Mouse (Mus musculus) urinary bladder, adult 18-20 months (tissue): ENCODE data around the gene Dph7.
A peak's percentile ranks its signal among the peaks of the same experiment; 100 is the strongest.
"Not testable (repeated sequence)": the region's sequence is repeated elsewhere in the genome, so short reads cannot be mapped to it uniquely, and the experiment has no call there.

Experiments
- DNase-seq, 2 experiments: peaks; one replicate each; pipeline ENCODE4 v3.0.0; 2022; ENCODE audit warnings: low spot score in 2 of 2, mixed read lengths in 2 of 2

Gene Dph7

DNA sequence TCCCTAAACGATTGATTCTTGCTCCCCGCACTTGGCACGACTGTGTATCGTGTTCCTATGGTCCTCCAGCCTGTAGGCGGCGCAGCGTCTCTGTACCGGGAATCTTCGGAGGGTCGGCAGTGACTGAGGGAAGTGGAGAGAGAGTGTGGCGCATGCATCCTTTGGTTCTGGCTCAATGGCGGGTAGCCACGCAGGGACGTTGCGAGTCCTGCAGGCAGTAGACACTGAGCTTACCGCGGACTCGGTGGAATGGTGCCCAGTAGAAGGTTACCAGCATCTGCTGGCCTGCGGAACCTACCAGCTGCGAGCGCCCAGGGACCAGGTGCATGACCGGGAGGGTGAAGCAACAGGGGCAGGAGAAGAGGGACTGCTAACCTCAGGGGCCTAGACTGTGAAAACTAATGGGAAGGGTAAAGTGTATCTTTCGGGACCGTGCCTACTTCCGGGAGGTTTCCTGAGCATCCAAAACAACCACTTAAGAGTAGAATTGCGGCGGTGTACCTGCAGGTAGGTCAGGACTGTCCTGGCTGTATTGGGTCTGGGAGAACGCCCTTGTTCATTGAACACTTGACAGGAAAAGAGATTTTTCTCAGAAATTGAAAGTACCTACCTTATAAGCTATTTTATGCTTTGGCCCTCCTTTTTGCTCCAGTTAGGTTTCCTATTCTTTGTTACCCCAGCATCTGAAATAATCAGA, at the start of gene Dph7:
Gene Dph7, plus strand, starts transcription at position 97 of the 697 bp plus-strand sequence.
- peak; percentile 76 to 87 for DNase-seq

DNA sequence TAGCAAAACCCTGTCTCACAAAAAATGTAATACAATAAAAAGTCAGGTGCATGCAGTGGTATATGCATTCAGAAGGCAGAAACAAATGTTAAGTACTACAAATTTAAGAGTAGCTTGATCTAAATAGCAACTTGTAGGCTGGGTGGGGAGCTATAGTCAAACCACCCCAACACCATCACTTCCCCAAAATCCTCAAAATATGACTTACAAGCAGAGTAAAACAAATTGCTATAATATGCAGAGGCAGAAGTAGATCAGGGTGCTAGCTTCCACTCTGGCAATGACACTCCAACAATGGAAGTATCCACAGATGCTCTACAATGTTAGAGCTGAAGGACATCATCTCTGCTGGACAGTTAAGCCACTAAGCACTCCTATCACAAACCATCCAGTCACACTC, 49.6 kb upstream of the Dph7 start:
- no peak for DNase-seq

GRCm38 (mm10) chr2:24914762-24915161, 47.4 kb upstream of the Dph7 start:
- no peak for DNase-seq

DNA sequence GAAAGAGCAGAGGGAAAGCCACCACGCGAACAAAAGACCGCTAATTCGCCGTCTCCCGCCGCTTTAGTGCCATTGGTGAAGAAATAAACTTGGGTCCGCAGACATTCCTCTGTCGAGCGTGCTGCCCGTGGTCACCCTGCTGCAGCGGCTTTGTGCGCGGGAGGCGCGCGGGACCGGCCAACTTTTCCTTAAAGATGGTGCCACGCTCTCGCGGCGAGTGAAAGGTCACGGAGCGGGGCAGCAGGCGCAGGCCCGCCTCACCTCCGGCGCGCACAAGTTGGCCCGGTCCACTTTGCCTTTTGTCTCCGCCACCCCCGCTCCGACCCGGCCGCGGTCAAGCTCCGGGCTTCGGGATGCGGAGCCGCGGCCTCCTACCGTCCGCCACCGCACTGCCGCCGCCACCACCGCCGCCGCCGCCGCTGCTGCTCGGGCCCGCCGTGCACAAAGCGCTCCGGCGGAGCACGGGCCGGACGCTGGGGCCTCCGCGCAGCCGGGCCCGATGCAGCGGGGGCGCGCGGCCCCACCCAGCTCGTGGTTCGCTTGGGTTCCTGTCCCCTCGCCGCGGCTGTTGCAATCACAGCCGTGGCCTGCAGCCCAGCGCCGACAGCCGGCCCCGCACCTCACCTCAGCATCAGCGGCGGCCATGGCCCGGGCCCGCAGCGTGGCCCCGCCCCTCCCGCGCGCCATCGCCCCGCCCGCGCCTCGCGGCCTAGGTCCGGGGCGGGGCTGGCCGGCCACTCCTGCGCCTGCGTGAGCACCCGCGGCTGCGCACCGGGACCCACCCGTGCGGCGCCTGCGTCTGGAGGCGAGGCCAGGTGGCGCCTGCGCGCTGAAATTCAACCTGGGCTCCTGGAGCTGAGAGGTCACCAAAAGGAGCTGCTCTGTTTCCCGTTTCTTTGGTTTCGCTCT, 43.0 kb upstream of the Dph7 start, which contains the start of gene Ehmt1:
Gene Ehmt1, minus strand, starts transcription at position 685 of the 909 bp plus-strand sequence.
- peak; percentile 86 to 92 for DNase-seq

DNA sequence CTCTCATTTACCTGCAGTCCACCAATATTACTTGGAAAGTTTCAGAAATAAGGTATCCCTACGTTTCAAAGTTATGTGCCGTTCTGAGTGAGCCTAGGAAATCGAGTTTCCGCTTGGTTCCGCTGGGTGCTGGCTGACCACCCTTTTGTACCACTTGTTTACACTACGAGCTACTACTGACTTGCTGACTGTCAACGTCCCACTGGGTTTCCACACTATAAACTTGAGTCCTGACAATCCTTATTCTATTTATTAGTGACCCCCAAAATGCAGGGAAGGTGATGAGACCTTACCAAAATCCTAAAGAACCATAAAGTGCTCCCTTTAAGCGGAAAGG, 42.4 kb upstream of the Dph7 start:
- DNase-seq, result no peak

DNA sequence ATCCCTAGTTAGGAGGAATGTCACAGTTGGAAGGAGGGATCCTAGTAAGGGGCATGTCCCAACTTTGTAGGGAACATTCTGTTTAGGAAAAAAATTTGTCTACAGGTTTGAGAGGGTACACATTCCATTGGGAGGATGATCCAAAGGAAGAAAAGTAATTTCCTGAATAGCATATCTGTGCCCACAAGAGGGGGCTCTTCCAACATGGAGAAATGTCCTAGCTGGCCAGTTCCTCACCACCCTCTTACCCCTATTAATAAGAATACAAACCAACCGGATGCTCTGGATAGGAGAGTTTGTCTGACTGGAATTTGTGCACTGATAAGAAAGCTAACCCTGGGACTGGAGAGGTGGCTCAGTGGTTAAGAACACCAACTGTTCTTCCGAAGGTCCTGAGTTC, 38.6 kb upstream of the Dph7 start:
- no peak for DNase-seq

- no peak for DNase-seq
These were observed 36.9 kb upstream of the Dph7 start for GRCm38 (mm10) chr2:24925284-24925683.

- no peak for DNase-seq
These were observed 35.7 kb upstream of the Dph7 start for GRCm38 (mm10) chr2:24926345-24926964.

DNA sequence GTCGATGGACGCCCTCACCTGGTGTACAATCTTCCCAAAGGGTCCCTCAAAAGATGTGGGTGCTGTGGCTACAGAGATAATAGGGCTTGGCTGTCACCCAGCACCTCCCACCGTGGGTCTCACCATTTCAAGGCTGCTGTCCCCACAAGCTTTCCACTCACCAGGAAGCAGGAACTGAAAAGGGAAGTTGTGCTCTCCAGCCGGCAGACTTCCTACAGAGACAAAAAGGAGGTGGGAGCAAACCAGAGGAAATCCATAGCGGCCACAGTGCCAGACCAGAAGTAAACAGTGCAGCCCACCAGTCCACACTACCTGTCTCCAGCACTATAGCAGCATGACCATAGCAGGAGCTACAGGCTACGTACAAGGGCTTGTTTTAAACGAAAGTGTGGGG, 35.2 kb upstream of the Dph7 start:
- no peak for DNase-seq

- DNase-seq, result peak; percentile 35 to 72
These were observed 34.3 kb upstream of the Dph7 start for GRCm38 (mm10) chr2:24927810-24928479.

DNA sequence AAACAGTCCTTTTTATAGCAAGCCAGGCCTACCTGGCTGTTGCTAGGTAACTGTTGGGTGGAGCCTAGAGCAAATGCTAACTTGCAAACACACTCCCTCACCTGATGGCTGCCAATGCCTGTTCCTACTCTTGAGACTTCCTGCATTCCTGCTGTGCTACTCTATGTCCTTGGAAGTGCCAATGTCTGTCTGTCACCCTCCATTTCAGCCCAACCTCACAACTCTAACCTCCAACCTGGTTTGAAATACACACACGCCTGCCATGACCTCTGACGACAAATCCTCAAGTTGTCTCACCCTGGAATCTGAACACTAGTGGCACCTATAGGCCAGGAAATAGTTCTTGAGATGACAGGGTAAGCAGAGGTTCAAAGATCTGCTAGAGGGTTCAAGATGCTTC, 33.1 kb upstream of the Dph7 start:
- DNase-seq, result peak; percentile 23 to 25

DNA sequence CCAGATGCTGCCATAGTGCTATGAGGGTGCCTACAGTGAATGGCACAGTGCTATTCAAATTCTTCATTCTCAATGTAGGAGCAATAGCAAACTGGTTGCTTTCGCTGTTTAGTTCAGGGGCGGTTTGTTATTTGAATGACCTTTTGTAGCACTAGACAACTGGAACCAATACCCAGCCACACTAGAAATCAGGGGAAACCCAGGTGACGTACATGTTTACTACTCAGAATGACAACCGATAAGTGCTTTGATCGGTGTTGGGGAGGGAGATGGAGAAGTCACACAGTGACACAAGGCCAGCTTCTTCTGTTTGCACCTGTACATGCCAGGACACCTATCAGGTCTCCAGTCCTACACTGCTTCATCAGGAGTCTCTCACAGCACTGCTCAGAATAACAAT, 32.6 kb upstream of the Dph7 start:
- no peak for DNase-seq

DNA sequence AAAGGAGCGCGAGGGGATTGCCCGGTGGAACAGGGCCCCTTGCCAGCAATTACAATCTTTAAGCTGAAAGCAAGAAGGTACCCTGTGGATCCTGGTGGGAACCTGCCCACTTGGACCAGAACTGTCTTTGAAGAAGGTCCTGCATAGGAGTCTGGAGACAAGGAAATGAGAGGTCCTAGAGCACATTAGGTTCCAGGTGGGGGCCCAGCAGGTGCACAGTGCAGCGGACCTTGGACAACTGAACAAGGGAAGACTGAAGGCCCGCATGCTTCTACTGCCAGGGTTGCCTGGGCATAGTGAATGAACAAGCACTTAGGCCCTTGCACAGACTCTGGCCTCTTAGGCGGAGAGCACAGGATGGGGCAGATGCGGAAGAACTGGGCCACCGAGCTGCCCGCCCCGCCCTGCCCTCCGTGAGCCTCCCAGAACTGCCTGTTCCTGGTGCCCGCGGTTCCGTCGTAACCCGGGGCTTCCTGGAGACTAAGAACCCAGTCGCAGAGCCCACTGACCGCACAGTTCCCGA, 27.7 kb upstream of the Dph7 start:
- no peak for DNase-seq

DNA sequence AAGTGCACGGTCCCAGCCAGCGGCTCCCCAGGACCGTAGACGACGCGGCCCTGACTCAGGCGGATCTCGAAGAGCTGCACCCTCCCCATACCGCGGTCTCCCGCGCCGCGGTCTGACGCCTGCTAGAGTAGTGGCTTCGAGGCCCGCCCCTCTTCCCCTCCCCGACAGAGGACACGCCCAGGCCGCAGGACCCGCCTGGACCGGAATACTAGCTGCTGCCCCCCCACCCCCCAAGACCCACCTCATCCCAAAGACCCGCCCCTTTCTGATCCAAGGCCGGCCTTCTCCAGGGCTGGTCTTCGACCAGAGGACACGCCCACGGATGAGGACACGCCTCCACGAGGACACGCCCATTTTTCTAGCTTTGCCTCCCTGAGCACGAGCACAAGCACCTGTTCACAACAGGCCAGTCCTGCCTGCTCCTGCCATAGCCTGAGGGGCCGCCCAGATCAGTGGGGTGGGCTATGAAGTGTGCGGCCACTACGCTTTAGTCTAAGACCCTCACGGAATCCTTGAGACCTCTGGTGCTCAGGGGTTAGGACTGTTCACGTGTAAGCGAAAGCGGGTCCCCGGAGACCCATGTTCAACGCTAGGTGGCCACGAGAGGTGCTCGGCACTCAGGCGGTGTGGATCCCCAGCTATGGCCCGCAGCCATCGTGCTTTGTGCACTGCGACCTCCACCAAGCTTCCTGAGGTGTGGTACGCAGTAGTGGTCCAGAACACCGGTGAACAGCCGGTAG, 27.0 kb upstream of the Dph7 start, which contains the start of gene Arrdc1:
Gene Arrdc1, minus strand, starts transcription at position 196 of the 740 bp plus-strand sequence.
- peak; percentile 91 to 95 for DNase-seq

GRCm38 (mm10) chr2:24942092-24942491, 20.1 kb upstream of the Dph7 start:
- DNase-seq, result no peak

DNA sequence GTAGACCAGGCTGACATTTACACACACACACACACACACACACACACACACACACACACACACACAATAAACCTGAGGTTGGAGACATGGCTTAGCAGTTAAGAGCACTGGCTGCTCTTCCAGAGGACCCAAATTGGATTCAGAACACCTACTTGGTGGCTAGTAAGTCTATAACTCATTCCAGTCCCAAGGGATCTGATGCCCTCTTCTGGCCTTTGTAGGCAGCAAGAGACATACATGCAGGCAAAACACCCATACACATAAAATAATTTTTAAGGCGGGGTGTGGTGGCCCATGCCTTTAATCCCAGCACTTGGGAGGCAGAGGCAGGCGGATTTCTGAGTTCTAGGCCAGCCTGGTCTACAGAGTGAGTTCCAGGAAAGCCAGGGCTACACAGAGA, 17.9 kb upstream of the Dph7 start:
- not testable (repeated sequence) for DNase-seq

- DNase-seq, result peak; percentile 95 to 98
These were observed 12.6 kb upstream of the Dph7 start, which contains the start of gene Zmynd19 for GRCm38 (mm10) chr2:24949421-24950188. TSS of gene Zmynd19 (plus strand) at chr2:24949792.

DNA sequence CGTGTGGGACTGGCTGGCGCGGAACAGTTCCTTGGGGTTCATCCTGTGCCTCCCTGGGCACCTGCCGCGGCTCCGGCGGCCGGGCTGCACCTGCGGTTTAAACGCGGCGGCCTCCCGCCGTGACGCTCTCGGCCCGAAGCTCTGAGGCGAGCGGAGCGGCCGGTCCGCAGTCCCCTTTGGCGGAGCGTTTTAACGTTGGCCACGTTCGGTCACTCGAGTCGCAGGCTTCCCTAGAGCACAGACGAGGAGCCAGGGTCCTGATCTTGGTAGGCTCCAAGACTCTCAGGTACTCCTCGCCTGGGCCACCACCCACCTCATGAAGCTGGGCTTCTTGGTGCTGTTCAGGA, 12.0 kb upstream of the Dph7 start:
- DNase-seq, result no peak

DNA sequence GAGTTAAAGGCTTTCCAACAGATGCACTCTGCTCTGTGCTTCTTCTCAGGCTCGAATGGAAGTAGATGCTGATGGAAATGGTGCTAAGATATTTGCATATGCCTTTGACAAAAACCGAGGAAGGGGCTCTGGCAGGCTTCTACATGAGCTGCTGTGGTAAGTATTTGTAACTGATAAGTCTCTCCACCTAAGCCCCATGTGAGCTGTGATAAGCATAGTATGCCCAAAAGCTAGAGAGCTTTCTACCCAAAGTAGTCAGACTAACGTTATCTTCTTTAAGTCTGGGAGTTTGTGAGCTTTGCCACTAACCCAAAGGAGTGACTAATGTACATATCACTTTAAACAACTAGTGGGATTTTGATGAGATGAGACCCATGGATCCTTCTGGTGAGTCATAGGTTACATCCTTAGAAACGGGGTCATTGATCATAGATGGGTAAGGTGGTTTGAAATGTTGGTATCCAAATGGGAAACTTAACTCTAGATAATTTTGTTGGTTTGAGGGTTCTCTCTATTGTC, 9.6 kb upstream of the Dph7 start:
- DNase-seq, result no peak

GRCm38 (mm10) chr2:24960910-24961309, 1.3 kb upstream of the Dph7 start:
- DNase-seq, result peak in 1 of 2 experiments; percentile 7
